Mouse (Mus musculus): ENCODE results near the gene Tmx1. TPM values are rescaled to one million over a fixed set of nuclear protein-coding genes. Genes with fewer than 3 reads are reported as not detected.
A peak's percentile ranks its signal among the peaks of the same experiment; 100 is the strongest.

Gene Tmx1
- polyA plus RNA-seq, 2 experiments = 37.3 to 72.8 TPM

DNA sequence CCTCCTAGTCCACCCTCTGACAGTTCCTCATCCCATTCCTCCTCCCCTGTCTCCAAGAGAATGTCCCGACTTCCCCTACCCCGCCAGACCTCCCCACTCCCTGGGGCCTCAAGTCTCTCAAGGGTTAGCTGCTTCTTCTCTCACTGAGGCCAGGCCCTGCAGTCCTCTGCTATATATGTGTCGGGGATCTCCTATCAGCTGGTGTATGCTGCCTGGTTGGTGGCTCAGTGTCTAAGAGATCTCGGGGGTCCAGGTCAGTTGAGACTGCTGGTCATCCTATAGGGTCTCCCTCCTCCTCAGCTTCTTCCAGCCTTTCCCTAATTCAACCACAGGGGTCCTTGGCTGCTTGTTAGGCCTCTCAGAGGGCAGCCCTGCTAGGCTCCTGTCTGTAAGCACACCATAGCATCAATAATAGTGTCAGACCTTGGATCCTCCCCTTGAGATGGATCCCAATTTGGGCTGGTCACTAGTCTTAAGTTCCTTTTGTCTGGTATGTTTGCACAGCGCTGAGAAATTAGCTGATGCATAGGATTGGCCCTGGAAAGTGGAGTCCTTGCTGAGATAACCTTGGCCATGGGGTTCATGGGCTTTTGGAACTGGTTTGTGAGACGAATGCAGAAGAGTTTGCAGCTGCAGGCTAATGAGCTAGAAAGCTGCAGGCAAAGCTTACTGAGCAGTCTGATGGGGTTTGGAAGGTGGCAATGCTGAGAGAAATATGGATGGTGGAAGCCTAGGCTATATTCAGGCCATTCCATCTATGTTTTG, 34.0 kb downstream of the Tmx1 start:
- Histone ChIP-seq H3K9ac (ENCODE audit: low read depth, low read length, severe bottlenecking) (no peak overlapping the region), H3K4me2 (replicated peaks; ENCODE audit: low read depth, low read length, severe bottlenecking) (no peak overlapping the region), H3K36me3 (ENCODE audit: control insufficient read depth, insufficient read depth, low read length) (no peaks in the 10 kb centered on the region), H3K9me3 (ENCODE audit: control insufficient read depth, low read length) (no peaks in the 10 kb centered on the region), H3K4me1 (ENCODE audit: control insufficient read depth, insufficient read depth, low read length) (no peaks in the 10 kb centered on the region), H3K27me3 (ENCODE audit: control insufficient read depth, insufficient read depth, low read length) (no peaks in the 10 kb centered on the region), H3K27ac (replicated peaks; ENCODE audit: low read depth, low read length) (no peak overlapping the region), H3K4me3 (replicated peaks; ENCODE audit: low read length) (no peak overlapping the region)
- no peak for DNase-seq (ENCODE audit: low spot score)
- ATAC-seq (ENCODE audit: low FRiP score, low read depth) = no peak
- 82% methylated on average over 6 of the region's 6 CpGs for WGBS
- TF ChIP-seq POLR2A (IDR thresholded peaks at IDR 0.05; ENCODE audit: borderline replicate concordance, extremely low read depth, insufficient read depth, insufficient read length) = no peak

DNA sequence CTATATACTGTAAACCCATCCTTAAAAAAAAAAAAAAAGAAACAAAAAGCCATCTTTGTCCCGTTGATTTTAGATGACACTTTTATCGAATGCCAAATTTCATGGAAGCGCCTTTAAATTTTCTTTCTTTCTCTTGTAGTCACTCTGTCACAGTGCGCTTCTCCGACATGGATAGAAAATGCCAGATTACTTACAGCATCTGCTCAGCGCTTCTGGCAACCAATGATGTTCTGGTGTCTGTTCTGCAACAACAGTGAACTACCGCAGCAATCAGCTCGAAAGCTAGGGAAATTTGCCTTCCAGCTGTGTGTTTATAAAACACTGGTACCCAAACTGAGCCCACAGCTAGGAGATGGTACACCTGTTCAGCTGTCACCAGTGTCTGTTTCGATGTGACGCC, 39.5 kb downstream of the Tmx1 start:
- 91% methylated on average over 10 of the region's 10 CpGs for WGBS
- TF ChIP-seq POLR2A (IDR thresholded peaks at IDR 0.05; ENCODE audit: borderline replicate concordance, extremely low read depth, insufficient read depth, insufficient read length) = no peak
- H3K4me3 ChIP-seq (replicated peaks; ENCODE audit: low read length) = no peak overlapping the region
- no peaks in the 10 kb centered on the region for H3K9me3 ChIP-seq (ENCODE audit: control insufficient read depth, low read length)
- no peak for DNase-seq (ENCODE audit: low spot score)
- no peak overlapping the region for H3K27ac ChIP-seq (replicated peaks; ENCODE audit: low read depth, low read length)
- no peak overlapping the region for H3K9ac ChIP-seq (ENCODE audit: low read depth, low read length, severe bottlenecking)
- H3K36me3 ChIP-seq (ENCODE audit: control insufficient read depth, insufficient read depth, low read length) = no peaks in the 10 kb centered on the region
- ATAC-seq (ENCODE audit: low FRiP score, low read depth) = no peak
- H3K27me3 ChIP-seq (ENCODE audit: control insufficient read depth, insufficient read depth, low read length) = no peaks in the 10 kb centered on the region
- H3K4me2 ChIP-seq (replicated peaks; ENCODE audit: low read depth, low read length, severe bottlenecking) = no peak overlapping the region
- H3K4me1 ChIP-seq (ENCODE audit: control insufficient read depth, insufficient read depth, low read length) = peaks cover 9% of the 10 kb centered on the region; the same call in 1 of the 2 replicates

DNA sequence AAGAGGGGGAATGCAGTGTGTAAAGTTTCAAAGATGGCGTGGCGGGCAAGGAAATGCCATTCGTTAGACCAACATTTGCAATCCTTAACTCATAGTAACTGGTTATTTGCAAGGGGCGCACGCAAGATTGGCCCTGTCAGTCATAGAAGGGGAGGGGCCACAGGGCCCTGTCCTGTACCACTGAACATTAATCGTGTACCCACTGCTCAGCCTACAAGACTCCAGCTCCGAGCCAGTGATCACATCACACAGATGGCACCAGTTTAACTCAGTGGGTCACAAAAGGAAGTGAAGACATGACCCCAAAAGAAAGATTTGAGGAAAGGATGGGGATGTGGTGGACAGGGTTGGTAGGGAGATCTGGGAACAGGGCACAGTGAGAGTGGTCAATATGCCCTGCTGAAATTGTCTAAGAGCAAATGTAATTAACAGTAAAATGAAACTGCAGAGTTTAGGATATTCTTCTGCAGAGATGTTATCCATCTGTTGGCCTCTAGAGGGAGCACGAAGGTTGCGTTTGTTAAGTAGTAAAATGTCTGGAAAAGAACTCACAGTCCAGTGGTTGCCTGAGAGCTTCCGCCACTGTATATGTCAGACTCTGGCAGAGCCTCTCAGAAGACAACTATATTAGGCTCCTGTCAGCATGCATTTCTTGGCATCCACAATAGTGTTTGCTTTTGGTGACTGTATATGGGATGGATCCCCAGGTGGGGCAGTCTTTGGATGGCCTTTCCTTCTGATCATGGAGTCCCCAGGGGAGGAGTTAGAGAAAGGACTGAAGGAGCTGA, 41.8 kb downstream of the Tmx1 start:
- Histone ChIP-seq H3K27me3 (ENCODE audit: control insufficient read depth, insufficient read depth, low read length) (no peaks in the 10 kb centered on the region), H3K4me1 (ENCODE audit: control insufficient read depth, insufficient read depth, low read length) (peaks cover 9% of the 10 kb centered on the region; the same call in 1 of the 2 replicates), H3K36me3 (ENCODE audit: control insufficient read depth, insufficient read depth, low read length) (no peaks in the 10 kb centered on the region), H3K9me3 (ENCODE audit: control insufficient read depth, low read length) (no peaks in the 10 kb centered on the region), H3K4me3 (replicated peaks; ENCODE audit: low read length) (no peak overlapping the region), H3K4me2 (replicated peaks; ENCODE audit: low read depth, low read length, severe bottlenecking) (no peak overlapping the region), H3K9ac (ENCODE audit: low read depth, low read length, severe bottlenecking) (no peak overlapping the region), H3K27ac (replicated peaks; ENCODE audit: low read depth, low read length) (no peak overlapping the region)
- 50% methylated on average over 10 of the region's 10 CpGs for WGBS
- TF ChIP-seq POLR2A (IDR thresholded peaks at IDR 0.05; ENCODE audit: borderline replicate concordance, extremely low read depth, insufficient read depth, insufficient read length) = no peak
- peak; percentile 71; the same call in 1 of the 2 replicates for ATAC-seq (ENCODE audit: low FRiP score, low read depth)
- peak; percentile 70 for DNase-seq (ENCODE audit: low spot score)

GRCm38 (mm10) chr12:70495282-70495922, 42.5 kb downstream of the Tmx1 start:
- Histone ChIP-seq H3K27ac (replicated peaks; ENCODE audit: low read depth, low read length) (no peak overlapping the region), H3K36me3 (ENCODE audit: control insufficient read depth, insufficient read depth, low read length) (no peaks in the 10 kb centered on the region)
- no peak for TF ChIP-seq POLR2A (IDR thresholded peaks at IDR 0.05; ENCODE audit: borderline replicate concordance, extremely low read depth, insufficient read depth, insufficient read length)

GRCm38 (mm10) chr12:70498091-70498490, 45.2 kb downstream of the Tmx1 start:
- H3K9me3 ChIP-seq (ENCODE audit: control insufficient read depth, low read length) = no peaks in the 10 kb centered on the region
- H3K4me3 ChIP-seq (replicated peaks; ENCODE audit: low read length) = no peak overlapping the region
- H3K27ac ChIP-seq (replicated peaks; ENCODE audit: low read depth, low read length) = no peak overlapping the region
- H3K36me3 ChIP-seq (ENCODE audit: control insufficient read depth, insufficient read depth, low read length) = no peaks in the 10 kb centered on the region
- H3K4me2 ChIP-seq (replicated peaks; ENCODE audit: low read depth, low read length, severe bottlenecking) = no peak overlapping the region
- TF ChIP-seq POLR2A (IDR thresholded peaks at IDR 0.05; ENCODE audit: borderline replicate concordance, extremely low read depth, insufficient read depth, insufficient read length) = no peak
- 55% methylated on average over 3 of the region's 3 CpGs for whole genome bisulfite sequencing
- DNase-seq (ENCODE audit: low spot score) (no peak), ATAC-seq (ENCODE audit: low FRiP score, low read depth) (no peak)
- H3K9ac ChIP-seq (ENCODE audit: low read depth, low read length, severe bottlenecking) = no peak overlapping the region
- H3K4me1 ChIP-seq (ENCODE audit: control insufficient read depth, insufficient read depth, low read length) = peaks cover 9% of the 10 kb centered on the region; the same call in 1 of the 2 replicates
- no peaks in the 10 kb centered on the region for H3K27me3 ChIP-seq (ENCODE audit: control insufficient read depth, insufficient read depth, low read length)

More at GRCm38 (mm10) chr12:70495282-70495922, 42.5 kb downstream of the Tmx1 start:
- no peak overlapping the region for H3K4me2 ChIP-seq (replicated peaks; ENCODE audit: low read depth, low read length, severe bottlenecking)
- H3K9ac ChIP-seq (ENCODE audit: low read depth, low read length, severe bottlenecking) = no peak overlapping the region
- H3K27me3 ChIP-seq (ENCODE audit: control insufficient read depth, insufficient read depth, low read length) = no peaks in the 10 kb centered on the region
- DNase-seq (ENCODE audit: low spot score) (peak; percentile 47), ATAC-seq (ENCODE audit: low FRiP score, low read depth) (no peak)
- no peak overlapping the region for H3K4me3 ChIP-seq (replicated peaks; ENCODE audit: low read length)
- H3K4me1 ChIP-seq (ENCODE audit: control insufficient read depth, insufficient read depth, low read length) = peaks cover 9% of the 10 kb centered on the region; the same call in 1 of the 2 replicates
- 52% methylated on average over 4 of the region's 4 CpGs for WGBS
- no peaks in the 10 kb centered on the region for H3K9me3 ChIP-seq (ENCODE audit: control insufficient read depth, low read length)
